Mouse (Mus musculus) heart, adult 18-20 months (tissue): ENCODE data around the gene Alk. TPM values are rescaled to one million over a fixed set of nuclear protein-coding genes. Genes with fewer than 3 reads are reported as not detected.

Experiments
- DNase-seq, 2 experiments: peaks; one replicate each; pipeline ENCODE4 v3.0.0; 2021 to 2022; ENCODE audit warnings: mixed read lengths in 1 of 2
- long read RNA-seq, 2 experiments: library from polyadenylated mRNA; stranded (forward); transcript quantifications; one replicate each; pipeline ENCODE4 v2.0.0; 2021
- total RNA-seq, 2 experiments: library from RNA; stranded (reverse); gene quantifications; 2 replicates each; pipeline ENCODE4 v1.2.3; 2021

Gene Alk
- not detected for total RNA-seq
- long read RNA-seq, experiment 1: 0 reads
- long read RNA-seq, experiment 2: 0 reads

DNA sequence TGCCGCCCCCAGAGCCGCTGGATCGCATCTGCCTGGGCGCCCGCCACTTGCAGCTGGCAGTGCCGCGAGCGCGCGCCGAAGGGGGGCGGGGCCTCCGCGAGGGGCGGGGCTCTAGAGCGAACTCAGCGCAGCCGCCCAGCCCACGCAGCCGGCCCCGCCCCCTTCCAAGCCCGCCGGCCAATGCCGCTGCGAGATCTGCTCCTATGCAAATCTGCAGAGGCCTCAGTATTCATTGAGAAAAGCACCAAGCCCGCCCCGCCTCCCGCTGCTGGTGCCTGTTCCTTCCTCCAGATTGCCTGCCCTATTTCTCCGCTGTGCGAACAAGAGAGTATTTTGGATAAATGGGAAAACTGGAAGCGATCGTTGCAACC, at the start of gene Alk:
Alk (minus strand) TSS at position 18 of the 371 bp plus-strand sequence.
- peak; percentile 57 to 71 for DNase-seq

DNA sequence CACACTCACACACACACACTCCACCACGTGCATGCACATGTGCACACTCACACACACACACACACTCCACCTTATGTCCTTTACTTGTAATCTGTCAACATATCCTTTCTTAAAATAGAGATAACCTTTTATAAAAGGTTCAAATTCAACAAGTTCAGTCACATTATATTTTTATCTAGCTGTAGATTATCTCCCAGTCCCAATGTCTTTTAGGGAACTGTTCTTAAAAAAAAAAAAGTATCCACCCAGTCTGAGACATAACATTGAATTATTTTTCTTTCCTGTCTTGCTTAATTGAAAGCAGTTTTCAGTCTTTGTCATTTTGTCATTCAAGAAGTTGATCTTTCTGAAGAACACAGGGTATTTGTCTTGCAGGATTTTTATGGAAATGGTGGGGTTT, 48.4 kb upstream of the Alk start:
- DNase-seq: no peak

DNA sequence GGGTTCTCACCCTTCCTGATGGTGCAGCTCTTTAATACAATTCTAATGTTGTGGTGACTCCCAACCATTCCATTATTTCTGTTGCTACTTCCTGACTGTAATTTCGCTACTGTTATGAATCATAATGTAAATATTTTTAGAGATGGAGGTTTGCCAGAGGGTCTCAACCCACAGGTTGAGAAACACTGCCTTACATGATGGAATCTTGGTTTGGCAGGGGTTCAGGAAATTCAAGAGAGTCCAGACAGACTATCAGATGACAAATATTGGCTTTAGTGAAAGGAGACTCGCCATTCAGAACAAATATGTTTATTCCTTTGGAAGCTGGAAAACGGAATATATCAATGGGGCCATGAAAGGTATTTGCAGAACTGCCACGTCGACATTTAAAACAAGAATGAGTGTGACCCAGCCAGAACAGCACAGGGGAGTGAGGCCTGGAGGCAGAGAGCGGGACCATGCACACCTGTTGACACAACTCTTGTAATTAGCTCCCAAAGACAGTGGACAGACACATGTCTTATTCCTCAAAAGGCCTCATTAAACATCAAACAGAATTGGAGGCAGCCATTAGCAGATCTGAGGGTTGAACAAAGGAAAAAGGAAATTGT, 44.3 kb upstream of the Alk start:
- no peak for DNase-seq

DNA sequence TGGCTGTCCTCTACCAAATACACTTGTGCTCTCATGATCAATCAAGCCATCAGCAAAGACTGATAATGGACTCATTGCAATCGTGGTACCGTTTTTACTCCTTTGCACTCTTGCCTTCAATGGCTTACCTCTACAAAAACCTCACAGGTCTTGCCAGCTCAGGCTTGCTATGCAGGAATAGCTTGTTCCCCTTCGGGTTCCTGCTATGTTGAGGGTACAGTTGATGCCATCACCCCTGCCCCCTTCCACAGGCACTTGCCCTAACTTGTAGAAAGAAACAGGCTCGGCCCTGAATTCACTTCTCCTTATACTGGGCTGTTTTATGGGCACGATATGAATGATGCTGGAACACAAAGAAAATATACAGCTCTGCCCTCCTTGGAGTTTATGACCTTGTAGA, 41.7 kb upstream of the Alk start:
- DNase-seq: no peak

DNA sequence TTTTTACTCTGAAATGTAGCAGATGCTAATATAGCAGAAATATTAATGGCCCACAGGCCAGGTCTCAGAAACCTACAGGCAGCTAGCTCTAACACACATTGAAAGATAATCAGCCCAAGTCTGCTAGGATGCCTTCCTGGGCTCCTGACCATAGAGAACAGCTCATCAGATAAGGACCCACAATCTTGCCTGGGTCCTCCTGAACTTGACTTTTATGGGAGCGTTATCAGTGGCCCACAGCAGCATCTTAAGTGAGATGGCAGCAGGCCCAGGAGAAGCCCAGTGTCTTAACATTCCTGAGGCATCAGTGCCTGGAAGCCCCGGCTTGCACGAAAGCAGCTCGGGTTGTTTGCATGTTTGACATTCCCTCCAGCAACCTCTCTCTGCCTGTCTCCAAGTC, 35.7 kb upstream of the Alk start:
- DNase-seq: no peak

DNA sequence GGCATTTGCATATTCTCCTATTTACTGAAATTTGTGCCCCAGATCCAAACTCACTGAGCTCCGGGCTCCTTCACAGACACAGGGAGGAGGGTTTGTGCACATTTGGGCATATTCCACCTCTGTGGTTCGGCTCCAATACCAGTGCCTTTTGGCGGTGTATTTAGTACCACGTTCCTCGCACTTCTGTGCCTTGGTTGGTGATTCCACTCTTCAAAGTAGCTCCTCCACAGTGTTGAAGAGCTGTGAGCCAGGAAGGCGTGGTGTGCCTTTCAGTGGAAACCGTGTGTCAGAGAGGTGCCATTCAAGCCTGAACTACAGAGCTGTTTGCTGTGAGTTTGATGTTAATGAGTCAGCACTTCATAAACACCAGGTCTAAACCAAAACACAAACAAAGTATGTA, 35.0 kb upstream of the Alk start:
- no peak for DNase-seq

DNA sequence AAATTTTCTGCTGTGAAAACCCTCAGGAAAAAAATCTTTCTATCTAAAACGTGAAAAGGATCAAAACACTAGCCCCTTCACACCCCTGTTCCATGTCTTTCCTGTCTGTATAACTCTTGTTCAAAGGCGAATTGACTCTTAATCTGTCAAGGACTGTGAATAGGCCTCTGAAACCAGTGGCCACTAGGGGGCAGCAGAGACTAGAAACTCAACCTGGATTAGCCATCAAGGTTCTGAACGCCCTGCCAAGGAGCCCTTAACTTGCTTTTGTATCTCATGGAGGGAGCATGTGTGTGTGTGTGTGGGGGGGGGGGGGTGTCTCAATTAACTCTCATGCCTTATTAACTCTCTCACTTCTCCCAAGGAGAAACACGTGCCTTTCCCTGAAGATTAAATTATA, 1.8 kb upstream of the Alk start:
- DNase-seq: peak; percentile 54 to 88

DNA sequence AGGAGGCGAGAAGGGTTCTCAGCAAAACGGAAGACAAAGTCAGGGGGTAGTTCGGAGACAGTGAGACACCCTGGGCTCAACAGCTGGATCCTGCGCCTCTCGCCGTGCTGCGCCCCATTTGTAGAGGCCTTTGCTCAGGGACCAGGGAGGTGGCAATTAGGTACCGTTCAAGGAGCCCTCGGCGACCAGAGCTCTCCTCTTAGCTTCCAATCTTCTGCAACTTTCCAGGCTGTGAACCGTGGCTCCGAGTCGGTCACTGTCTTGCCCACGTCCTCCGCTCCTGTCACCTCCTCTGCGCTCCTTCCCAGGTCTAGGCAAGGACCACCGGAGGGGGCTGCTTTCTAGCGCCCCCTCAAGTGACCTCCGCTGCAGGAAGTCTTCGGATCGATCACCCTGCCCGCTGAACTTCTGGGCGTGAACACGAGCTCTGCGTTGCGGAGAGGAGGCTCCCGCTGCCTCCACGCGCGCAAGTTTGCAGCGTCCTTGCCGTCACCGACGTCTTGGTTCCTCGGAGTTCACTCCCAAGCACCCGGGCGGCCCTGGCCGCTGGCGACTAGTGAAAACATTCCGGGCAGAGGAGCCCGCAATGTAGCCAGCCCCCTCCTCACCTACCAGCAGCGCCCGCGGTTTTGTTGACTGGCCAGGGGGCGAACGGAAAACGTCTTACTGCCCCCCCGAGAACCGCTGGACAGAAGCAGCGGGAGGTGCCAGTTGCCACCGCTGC, 379 bp downstream of the Alk start:
- DNase-seq: no peak

DNA sequence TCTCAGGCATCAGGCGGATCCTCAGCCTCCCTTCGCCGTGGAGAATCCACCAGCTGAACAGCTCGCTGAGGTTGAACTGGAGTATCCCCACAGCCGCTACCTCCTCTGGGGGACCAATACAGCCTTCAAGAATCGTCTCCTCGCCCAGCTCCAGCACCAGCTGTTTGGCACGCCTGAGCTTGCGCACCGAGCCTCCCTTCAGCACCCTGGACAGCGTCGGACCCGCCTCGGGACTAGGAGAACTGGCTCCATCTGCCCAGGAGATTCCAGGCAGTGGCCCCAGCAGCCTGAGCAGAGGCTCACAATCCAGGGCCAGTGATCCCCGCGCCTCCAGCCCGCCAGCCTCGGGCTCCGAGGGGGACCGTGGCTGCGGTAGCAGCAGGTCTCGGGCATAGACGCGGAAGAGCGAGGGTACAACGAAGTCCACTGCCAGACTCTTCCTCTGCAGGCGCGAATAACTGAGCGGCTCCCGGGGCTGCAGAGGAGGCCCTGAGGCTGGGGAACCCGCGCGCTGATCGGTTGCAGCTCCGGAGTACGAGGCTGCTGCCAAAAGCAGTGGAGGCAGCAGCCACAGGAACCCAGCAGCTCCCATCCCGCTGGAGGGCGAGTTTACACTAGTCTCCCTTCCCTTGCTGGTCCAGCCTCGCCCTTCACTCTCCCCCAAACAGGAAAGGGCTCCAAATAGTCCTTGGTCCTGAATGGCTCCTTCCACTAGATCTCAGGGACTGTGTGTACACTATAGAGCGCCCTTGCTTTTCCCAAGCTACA, 1.1 kb downstream of the Alk start:
- DNase-seq: peak; percentile 51 to 82

DNA sequence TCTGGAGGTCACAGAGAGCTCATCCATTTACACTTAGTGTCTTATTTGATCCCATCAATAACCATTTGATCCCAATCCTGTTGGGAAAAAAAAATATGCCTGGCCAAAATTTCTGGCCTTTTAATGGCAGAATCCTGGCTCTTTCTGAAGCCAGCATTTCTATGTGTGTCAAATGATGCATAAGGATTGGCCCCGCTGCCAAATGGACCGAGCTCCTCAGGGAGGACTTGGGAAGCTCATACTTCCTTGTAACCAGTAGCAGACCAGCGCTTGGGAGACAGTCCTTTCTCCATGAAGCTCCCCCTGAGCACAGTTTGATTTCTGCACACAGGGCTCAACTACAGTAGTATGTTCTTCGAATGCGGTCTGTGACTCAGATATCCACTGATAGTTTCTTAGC, 3.6 kb downstream of the Alk start:
- DNase-seq: no peak

DNA sequence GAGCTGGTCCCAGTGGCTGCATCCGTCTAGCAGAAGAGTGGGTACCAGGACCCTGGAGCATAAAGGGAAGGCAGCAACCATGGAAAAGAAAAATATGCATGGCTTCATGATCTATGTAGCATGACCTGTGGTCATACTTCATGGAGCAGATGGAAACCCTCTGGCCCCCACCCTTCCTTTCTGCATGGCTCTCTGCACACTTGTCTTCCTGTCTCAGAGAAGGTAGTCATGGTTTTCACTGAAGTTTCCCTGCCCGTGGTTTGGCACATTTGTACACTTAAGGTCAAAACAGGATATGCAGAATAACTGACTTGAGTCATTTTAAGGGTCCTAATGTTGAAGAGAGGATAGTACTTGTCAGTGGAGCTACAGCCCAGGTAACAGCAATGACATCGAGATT, 16.8 kb downstream of the Alk start:
- DNase-seq: no peak

DNA sequence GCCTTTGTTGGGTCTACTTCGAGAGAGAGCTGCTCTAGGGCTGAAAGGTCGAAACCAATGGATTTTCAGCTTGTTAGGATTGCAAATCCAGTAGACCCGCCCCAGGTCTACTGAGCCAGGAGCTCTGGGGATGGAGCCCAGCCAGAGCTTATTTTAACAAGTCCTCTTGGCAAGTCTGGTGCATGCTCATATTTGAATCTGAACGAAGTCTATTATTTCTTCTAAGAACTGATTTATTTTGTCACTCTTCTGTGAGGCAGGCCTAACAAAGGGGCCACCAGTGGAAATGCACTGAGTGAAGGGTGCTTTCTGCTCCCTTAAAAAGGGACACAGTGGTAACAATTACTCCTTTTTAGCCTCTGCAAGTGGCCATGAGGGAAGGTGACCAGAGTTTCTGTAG, 24.3 kb downstream of the Alk start:
- DNase-seq: no peak

DNA sequence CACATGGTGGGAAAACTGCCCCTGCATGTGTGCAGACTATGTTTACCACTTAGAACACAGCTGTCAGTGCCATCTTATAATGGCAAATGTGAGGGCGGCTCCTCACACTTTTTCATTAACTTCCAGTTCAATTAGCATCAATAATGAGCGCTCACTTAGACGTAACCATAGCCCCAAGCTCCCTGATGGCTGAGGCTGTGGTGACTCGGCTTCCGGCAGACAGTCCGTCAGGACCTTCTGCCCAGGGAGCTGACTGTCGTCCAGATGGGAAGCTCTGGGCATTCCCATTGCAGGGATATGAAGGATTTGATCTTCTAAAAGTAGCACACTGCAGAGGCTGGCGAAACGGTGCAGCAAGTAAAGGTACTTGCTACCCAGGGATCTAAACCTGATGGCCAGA, 25.1 kb downstream of the Alk start:
- DNase-seq: no peak

DNA sequence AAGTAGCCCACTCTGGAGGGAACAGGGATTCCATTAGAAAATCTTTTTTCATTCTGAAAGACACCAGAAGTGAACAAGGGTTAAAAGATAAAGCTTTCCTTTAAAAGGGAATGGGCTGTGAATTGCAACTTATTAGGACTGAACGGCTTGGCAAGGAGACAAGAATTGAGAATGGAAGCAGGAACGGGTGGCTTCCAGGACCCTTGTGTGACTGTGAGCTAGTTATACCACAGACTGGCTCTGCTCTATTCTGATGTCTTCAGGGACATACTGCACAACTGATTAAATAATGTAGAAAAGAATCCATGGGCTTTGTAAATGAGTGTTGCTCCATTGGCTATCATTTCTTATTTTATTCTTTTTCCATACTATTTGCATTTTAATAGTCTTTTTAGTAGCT, 33.0 kb downstream of the Alk start:
- DNase-seq: no peak

DNA sequence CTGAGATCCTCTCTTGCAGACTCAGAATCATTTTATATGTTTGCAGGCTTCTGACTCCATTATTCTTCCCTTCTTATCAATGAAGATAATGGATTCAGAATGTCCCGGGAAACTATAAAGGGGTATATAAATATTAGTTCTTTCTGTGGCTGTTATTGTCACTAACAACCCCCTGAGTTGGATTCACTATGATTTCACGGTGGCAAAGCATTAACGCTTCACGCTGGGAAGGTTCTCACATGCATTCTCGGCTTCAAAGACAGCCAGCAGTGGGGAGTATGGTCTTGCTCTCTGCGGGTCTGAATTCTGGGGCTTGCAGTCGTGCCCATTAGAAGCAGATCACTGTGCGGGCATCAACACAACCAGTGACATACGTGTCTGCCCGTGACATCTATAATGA, 34.9 kb downstream of the Alk start:
- no peak for DNase-seq

DNA sequence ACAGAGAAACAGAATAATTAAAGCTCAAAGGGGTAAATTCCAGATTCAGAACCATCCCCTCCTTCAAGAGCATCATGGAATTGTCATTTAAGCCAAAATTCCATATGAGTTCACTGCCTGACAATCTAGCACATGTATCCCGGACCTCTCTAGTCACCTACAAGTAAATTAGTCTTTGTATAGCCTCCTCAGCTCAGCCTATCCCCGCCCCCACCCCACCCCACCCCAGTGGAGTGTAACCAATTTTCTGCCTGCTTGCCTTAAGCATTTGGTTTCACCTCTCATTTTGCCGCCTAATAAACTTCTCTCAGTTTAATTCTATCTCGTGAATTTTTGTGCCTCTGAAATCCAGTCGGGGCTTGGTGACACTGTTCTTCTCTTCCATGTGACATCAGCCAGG, 41.0 kb downstream of the Alk start:
- DNase-seq: no peak

DNA sequence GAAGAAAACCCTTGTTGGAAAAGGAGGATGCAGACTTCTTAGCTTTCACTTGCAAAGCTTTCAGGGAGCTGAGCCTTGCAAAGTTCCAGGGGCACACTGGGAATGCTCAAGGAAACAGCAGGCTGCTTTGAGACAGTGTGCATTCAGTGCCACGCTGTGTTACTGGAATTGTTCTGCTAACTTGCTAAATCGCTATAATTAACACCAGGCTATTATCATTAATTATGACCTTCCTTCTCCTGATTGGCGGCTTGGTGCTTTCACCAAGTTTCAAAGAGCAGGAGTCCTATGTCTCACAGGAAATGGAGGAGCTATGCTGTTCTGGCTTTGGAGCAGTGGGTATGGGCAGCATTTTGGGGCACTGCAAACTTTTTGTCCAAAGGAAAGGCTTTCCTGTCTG, 43.0 kb downstream of the Alk start:
- no peak for DNase-seq

DNA sequence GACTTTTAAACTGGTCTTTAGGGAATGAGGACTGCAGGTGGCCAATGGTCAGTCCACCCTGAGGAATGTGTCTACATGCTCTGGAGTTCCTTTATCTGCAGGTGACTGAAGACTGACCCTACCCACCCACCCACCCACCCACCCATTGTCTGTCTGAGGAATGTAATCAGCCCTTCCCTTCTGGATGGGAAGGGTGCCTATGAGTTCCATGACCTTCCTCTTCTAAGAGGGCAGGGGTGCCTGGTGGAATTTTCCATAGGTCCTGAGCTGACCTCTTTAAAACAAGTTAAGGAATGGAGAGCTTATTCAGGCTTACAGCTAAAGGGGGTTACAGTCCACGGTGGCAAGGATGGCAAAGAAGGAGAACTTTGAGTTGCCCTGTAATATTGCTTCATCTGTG, 43.7 kb downstream of the Alk start:
- no peak for DNase-seq

DNA sequence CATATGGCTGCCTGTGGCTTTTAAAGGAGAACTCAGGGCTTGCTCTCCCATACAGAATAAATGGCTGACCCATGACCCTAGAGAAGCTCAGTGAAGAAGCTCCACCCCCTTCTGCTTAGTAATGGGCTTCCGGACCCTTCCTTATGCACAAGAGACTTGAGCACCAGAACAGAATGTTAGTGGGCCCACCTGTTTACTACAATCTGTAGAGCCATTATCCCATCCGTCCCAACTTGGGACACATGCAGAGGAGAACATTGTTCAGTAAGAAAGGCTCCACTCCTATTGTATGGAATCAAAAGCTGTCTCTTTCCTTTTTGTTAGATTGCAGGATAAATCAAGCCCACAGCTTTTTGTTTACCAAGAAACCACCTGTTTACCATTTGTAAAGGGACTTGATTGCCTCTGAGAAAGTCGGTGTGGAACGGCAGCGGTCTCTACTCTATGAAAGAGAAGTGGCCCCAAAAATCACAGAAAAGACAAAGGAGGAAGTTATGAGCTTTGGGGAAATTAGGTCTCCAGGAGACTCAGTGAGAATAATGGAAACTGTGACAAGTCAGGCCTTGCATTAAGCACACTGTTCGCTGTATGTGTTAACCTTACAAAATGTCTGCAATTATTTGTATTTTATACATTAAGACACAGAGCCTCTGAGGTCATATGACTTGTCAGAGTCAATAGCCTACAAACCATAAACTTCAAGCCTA, 47.2 kb downstream of the Alk start:
- DNase-seq: no peak

DNA sequence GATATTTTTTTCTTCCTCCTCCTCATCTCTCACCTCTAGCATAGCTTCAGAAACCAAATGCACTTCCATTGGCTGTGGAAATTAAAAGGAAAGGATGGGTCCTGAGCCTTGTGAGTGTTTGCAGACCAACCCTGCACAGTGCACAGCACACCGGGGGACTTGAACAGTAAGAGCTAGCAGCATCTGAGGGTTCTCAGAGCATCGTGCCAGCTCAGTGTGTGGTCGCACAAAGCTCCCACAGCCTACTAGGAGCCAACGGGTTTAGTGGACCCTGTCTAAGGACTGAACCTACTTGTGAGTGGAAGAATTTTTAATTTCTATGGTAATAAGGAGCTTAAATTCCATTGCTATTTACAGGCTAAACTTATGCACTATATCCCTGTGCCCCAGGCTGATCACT, 58.2 kb downstream of the Alk start:
- DNase-seq: no peak

DNA sequence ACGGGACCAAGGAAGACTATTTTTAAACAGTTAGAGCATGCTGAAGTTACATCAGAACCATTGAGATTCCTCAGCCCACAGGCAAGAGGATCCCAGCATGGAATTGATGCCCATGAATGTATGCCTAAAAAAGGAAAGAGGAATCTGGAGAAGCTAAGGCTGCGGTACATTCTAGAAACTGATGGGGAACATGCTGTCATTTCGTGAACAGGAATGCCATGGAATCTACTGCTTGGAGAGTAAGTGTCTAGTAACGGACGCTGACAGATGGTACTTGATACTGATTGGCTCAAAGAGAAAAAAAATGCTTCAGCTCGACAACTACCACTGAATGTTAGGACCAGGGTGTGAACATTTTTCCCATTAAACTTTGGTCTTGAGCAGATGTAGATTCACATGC, 69.1 kb downstream of the Alk start:
- DNase-seq: no peak

DNA sequence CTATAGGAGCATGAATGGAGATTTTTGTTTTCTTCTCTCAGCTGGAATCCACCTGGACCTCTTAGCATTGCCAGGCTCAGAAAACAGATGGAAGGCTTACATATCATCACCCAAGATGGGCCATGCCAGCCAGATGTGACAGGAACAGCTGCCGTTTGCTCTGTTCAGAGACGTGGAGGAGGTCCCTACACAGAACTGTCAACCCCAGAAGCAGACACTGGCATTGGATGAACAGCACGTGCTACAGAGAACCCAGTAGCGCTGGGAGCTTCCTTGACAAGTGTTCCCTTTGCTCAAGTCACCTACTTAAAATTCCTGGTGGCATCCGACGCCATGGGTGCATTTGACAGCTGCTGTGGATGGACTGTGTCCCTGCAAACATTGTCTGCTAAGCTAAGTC, 72.2 kb downstream of the Alk start:
- no peak for DNase-seq

DNA sequence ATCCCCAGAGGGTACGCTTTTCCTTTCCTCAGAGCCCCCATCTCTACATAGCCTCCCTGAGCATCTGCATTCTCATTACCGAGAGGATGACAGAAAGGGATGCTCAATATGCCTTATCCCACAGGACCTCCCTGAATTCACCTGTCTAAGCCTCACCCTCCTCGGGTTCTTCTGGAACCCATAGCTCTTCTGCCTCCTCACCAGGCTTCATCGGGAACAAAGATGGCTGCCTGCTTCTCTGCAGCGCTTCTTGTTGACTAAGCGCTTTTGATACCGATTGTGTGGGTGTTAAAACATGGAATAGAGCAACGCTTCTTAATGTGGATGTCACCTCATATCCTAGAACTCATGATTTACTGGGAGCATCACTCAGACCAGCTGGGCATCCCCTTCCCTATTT, 75.9 kb downstream of the Alk start:
- no peak for DNase-seq
